Mouse (Mus musculus): ENCODE measurements around the gene Synrg.

DNA sequence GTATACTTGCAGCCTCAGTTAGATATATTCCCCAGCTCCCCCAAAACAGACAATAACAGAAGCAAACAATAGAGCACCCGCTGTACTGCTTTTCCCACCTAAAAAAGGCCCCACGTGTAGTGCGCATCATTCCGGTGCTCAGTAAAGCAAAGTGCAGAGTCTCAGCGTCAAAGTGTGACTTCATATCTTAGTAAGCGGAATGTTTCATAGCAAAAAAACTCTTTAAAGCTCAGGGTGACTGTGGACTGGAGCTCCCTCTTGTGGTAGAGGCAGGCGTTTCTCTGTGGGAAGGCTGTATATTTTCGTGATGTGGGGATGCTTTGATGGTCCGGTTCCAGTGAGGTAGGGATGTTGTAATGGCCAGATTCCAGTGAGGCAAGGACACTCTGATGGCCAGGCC lies 67.7 kb downstream of the Synrg start:
- TF ChIP-seq CTCF (IDR thresholded peaks at IDR 0.05; ENCODE audit: low read depth, low read length) = peak; percentile 68; the same call in 1 of the 2 replicates
- TF ChIP-seq POLR2A (IDR thresholded peaks at IDR 0.05; ENCODE audit: extremely low read depth, insufficient read depth, low read length) = no peak

Data from liver, adult 2 months (tissue).